Mouse (Mus musculus) CD8-positive naive resting alpha-beta T cell, adult 57 days (primary cell): Measurements from ENCODE around the gene Aldh3b3. TPM values are rescaled to one million over a fixed set of nuclear protein-coding genes. Genes with fewer than 3 reads are reported as not detected.

Source experiments
- total RNA-seq: library from RNA; stranded (reverse); gene quantifications from one replicate; pipeline ENCODE4 v1.2.4, GENCODE M21; 2023

Aldh3b3 gene
- total RNA-seq: not detected

DNA sequence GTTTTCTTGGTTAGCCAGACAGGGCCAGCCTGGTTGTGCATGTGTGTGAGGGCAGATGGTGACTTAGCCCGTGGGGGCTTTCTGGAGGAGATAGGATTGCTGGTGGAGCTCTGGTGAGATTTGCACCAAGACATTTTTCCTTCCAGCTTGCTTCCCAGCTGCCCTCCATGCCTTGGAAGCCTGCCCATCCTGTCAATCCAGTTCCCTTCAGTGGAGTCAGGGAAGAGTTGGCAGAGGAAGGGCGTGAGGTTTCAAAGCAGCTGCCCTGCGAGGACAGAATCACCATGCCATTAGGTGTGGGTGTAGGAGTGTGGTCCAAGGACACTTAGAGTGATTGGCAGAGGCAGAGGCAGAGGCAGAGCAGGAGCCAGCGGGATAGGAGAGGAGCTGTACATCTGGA, at the start of gene Aldh3b3:
TSS of gene Aldh3b3 (plus strand) at position 176 of the 400 bp plus-strand sequence.

DNA sequence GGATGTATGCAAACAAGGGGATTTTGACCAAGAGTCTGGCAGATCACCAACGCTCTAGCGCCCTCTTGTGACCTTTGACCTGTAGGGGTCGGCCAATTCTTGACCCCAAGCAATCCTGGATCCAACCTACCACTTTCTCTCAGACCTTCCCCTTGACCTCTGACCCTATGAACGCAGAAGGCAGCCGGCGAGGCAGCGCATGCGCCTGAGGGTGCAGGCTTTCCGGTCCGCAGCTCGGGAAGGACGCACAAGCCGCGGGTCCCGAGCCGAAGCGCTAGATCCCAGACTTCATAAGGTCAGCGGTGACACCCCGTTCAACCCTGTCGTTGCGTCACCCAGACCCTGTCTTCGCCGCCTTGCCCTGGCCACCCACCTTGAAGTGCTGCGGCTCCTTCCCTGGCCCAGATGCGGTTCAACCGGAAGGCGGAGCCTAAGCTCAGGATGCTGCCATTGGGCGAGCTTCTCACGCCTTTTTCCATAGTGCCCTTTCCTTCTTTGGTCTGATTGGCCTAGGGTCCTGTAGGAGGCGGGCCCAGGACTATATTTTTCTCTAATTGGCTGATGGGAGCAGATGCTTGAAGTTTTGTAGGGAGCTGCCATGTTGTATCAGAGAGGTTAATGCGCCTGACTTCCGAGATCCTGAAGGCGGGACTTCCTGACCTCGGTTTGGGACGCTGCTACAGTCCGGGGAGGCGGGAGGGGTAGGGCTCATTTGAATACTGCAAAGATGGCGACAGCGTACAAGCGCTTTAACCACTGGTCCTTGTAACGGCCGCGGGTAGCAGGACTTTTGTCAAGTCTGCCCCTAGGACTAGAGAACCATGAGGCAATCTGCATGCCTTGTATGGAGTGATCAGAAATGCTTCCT, 45.9 kb upstream of the Aldh3b3 start, which contains the start of gene Ndufs8:
TSS of gene Ndufs8 (minus strand) at position 438 of the 868 bp plus-strand sequence.

DNA sequence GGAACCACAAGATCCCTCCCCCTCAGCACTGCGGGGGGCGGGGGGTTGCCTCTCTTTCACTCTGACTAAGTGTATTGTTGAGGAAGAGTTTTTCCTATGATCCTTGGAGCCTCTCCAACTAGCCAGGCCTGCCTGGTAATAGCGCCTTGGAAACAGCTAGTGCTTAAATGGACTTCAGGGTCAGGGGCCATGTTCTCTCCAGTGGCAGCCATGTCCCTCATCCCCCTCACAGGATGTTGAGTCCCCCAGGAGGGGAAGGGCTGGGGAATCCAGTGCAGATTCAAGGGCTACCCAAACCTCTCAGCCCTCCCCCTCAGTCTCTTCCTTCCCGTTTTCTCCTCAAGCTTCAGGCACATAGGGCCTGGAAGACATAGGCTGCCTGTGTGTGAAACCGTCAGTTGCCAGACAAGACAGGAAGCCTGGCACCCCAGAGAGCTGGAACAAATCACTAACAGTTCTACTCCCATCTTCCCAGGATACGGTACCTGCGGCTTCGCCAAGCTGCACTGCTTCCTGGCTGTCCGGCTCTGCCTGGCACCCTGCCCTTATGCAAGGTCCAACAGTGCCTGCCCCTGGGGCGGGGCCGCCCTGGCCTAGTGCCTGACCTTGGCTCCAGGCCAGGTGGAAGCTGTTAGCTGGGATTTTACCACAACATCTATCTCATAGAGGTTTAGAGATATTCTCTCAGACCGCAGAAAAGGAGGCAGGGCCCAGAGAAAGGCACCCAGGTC, 29.1 kb upstream of the Aldh3b3 start, which contains the start of gene Aldh3b1:
TSS of gene Aldh3b1 (minus strand) at position 598 of the 731 bp plus-strand sequence.

DNA sequence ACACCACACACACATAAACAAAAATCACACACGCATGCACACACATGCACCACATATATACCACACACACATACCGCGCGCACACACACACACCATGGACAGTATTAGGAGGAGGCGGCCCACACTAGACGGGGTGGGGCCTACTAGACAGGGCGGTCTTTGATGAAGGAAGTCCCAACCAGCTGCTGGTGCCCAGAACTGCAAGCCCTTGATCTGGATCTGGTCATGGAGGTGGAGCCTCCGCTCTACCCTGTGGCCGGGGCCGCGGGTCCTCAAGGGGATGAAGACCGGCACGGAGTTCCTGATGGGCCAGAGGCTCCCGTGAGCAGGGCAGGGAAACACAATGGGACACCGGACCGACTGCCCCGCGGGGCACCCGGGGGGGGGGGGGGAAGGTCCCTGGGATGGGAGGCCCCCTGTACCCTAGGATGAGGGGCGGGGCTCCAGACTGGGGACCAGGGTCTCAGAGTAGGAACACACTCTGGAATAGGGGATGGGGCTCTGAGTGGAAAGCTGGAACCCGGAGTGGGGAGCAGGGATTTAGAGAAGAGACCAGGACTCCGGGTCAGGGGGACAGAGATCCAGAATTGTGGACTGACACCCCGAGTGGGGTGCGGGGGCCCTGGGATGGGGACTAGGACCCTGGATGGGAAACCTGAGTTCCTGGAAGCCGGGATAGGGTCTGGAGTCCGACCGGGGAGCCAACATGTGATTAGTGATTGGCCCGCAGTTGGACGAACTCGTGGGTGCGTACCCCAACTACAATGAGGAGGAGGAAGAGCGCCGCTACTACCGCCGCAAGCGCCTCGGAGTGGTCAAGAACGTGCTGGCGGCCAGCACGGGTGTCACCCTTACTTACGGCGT, 23.2 kb upstream of the Aldh3b3 start, which contains the start of gene Unc93b1:
TSS of gene Unc93b1 (plus strand) at position 155 of the 864 bp plus-strand sequence.

DNA sequence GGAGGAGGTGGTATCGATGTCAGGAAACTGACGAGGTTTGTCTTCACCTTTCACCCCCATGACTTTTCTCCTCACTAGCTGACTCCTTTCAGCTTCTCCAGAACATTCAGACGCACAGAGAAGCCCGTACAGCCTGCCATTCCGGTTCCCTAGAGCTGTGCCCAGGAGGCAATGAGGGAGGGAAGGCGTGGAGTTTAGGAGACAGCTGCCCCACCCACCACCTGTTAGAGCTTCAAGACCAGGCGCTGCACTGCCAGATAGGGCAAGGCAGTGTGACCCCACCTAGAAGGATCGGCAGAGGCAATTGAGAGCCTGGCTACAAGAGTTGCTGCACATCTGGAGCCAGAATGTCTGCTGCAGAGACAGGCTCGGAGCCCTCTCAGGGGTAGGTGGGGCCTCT, 13.8 kb downstream of the Aldh3b3 start, which contains the start of gene Aldh3b2:
TSS of gene Aldh3b2 (plus strand) at position 100 of the 400 bp plus-strand sequence.

DNA sequence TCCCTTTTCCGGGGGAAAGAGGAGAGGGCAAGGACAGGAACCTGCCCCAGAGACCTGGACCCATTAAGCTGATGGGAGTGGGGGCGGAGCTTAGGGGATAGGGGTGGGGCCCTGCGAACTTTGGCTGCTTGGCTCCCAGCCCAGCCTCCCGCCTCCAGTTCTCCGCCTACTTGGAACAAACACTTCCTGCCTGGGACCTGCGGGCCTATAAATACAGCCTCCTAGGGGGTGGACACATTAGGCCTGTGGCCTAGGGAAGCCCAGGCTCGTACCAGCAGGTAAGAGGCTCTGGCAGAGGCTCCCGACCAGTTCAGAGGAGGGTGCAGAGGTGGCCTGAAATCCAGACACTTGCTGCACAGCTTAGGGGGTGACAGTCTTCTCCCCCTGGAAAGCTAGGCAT, 27.9 kb downstream of the Aldh3b3 start, which contains the start of gene Acy3:
TSS of gene Acy3 (plus strand) at position 237 of the 400 bp plus-strand sequence.

DNA sequence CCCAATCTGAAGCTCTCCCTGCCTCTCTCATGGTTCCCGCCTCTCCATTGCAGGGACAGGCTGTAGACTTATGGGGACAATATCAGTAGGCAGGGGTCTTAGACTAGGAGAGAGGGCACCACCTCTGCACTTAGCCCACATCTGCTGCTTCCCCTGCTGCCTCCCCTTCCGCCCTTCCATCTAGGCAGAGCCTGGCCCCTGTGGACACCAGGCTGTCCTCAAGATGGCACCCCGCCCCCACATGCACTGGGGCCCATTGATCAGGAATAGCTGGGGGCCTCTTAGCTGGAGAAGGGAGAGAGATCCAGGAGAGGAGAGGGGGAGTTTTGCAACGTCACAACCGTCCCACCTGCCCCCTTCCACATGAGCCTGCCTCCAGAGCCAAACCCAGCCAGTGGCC, 34.0 kb downstream of the Aldh3b3 start, which contains the start of gene Tbx10:
TSS of gene Tbx10 (plus strand) at position 337 of the 400 bp plus-strand sequence.

DNA sequence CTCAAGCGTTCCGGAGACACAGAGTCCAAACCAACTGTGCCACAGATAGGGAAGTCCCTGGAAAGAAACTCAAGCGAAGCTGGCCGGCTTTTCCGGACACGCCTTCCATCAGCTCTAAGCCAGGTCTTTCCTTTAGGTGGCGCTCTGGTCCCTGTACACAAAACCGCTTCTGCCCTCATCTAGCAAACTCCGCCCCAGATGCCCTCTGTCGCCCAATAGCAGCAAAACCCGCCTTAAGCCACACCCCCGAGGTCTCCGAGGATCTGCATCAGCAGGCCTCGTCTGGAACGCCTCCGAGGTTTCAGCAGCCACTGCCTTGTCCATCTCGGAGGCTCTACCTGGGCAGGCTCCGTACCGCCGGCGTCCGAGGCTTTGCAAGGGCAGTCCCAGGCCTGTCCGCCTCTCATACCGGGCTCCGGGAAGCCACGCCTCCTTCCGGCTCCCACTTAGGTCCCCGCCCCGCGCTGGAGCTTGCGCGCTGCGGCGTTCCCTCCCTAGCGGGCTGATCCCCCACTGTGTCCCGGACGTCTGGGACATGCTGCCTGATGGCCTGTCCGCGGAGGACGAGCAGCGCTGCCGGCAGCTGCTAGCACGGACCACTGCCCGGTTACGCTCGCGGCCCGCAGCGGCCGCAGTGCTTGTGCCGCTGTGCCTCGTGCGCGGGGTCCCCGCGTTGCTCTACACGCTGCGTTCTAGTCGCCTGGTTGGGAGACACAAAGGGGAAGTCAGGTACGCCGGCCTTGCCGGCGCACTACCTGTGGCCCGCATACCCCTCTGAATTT, 41.9 kb downstream of the Aldh3b3 start, which contains the start of the genes Nudt8 and Gm49405:
TSS of gene Nudt8 (plus strand) at position 462 of the 782 bp plus-strand sequence.
TSS of gene Gm49405 (plus strand) at position 508 of the 782 bp plus-strand sequence.

DNA sequence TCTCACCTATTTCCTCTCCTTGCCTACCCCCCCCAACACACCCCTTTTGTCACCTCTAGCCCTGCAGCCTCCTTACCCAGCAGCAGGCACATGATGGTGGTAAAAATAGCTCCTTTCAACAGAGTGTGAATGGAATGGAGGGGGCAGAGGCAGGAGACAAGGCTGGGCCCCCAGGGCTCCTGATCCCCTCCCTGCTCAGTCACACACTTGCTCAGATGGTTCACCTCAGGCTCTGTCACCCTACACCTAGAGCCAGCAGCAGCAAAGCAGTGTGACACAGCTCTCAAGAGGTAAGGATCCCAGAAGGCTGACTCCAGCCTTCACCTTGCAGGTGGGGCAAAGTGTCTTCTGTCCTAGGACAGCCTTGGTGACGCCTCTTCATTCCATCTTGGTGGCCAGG, 44.7 kb downstream of the Aldh3b3 start, which contains the start of gene Doc2g:
TSS of gene Doc2g (plus strand) at position 202 of the 400 bp plus-strand sequence.

DNA sequence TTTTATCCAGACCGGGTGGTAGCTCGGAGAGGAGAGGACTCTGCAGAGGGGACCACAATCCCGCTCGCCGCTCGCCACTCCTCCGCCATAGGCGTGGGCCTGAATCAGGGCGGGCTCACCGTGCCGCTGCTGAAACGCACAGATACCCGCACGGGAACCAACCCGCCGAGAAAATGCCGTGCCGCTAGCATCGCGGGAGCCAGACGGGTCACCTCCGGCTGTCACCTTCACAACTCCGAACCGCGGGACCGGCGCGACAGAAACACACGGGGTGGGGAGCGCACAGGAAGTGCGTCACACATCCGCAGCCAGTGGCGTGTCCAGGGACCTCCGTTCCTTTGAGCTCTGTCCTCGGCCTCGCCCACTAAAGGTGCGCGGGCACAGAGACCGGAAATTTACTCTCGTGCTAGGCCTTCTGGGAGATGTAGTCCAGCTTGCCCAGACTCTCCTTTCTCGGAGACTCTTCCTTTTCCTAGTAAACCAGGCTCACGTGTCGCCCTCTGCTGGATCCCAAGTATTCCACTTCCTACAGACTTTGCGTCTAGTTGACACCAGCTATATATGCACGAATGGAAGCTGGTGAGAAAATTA, 54.1 kb downstream of the Aldh3b3 start, which contains the start of gene Ndufv1:
TSS of gene Ndufv1 (minus strand) at position 375 of the 591 bp plus-strand sequence.

Other genes starting within 250 kb of the Aldh3b3 start
- gene Kmt5b, start 191.2 kb upstream of the Aldh3b3 start, total RNA-seq: 139 TPM
- gene Chka, start 106.9 kb upstream of the Aldh3b3 start, total RNA-seq: 58.8 TPM
- gene Tcirg1, start 51.5 kb upstream of the Aldh3b3 start, total RNA-seq: 83.4 TPM
- 52.9 TPM for gene Ndufs8, start 45.9 kb upstream of the Aldh3b3 start, total RNA-seq
- gene Aldh3b1, start 28.8 kb upstream of the Aldh3b3 start, total RNA-seq: 1.6 TPM
- 43.8 TPM for gene Unc93b1, start 23.5 kb upstream of the Aldh3b3 start, total RNA-seq
- not detected for gene Aldh3b2, start 13.7 kb downstream of the Aldh3b3 start, total RNA-seq
- not detected for gene Acy3, start 27.9 kb downstream of the Aldh3b3 start, total RNA-seq
- gene Tbx10, start 34.1 kb downstream of the Aldh3b3 start, total RNA-seq: not detected
- gene Nudt8, start 41.9 kb downstream of the Aldh3b3 start, total RNA-seq: 8.7 TPM
- 2.3 TPM for gene Gm49405, start 42.0 kb downstream of the Aldh3b3 start, total RNA-seq
- gene Doc2g, start 44.7 kb downstream of the Aldh3b3 start, total RNA-seq: 5.1 TPM
- gene Ndufv1, start 54.2 kb downstream of the Aldh3b3 start, total RNA-seq: 109 TPM
- 191 TPM for gene Gstp1, start 79.3 kb downstream of the Aldh3b3 start, total RNA-seq
- gene Gstp2, start 87.4 kb downstream of the Aldh3b3 start, total RNA-seq: 32.5 TPM
- gene Gstp3, start 100.9 kb downstream of the Aldh3b3 start, total RNA-seq: 26.6 TPM
- not detected for gene Cabp2, start 122.9 kb downstream of the Aldh3b3 start, total RNA-seq
- 161 TPM for gene Cdk2ap2, start 138.5 kb downstream of the Aldh3b3 start, total RNA-seq
- 317 TPM for gene Pitpnm1, start 141.4 kb downstream of the Aldh3b3 start, total RNA-seq
- 134 TPM for gene Aip, start 167.2 kb downstream of the Aldh3b3 start, total RNA-seq
- 0.58 TPM for gene Gpr152, start 181.1 kb downstream of the Aldh3b3 start, total RNA-seq
- gene Cabp4, start 185.4 kb downstream of the Aldh3b3 start, total RNA-seq: 0.37 TPM
- 125 TPM for gene Coro1b, start 190.0 kb downstream of the Aldh3b3 start, total RNA-seq
- gene Ptprcap, start 195.0 kb downstream of the Aldh3b3 start, total RNA-seq: 302 TPM
- gene Rps6kb2, start 204.7 kb downstream of the Aldh3b3 start, total RNA-seq: 35.9 TPM
- gene Carns1, start 216.8 kb downstream of the Aldh3b3 start, total RNA-seq: 63.4 TPM
- gene Tbc1d10c, start 232.6 kb downstream of the Aldh3b3 start, total RNA-seq: 309 TPM
- 343 TPM for gene Ppp1ca, start 233.4 kb downstream of the Aldh3b3 start, total RNA-seq
- gene Rad9a, start 243.0 kb downstream of the Aldh3b3 start, total RNA-seq: 44.6 TPM